Mouse (Mus musculus): ENCODE results near the gene Nktr. TPM values are rescaled to one million over a fixed set of nuclear protein-coding genes. Genes with fewer than 3 reads are reported as not detected.
A peak's percentile ranks its signal among the peaks of the same experiment; 100 is the strongest.

The Nktr gene
- polyA plus RNA-seq, 1 experiment from 2014 or later: 40.1 TPM

- no peaks in the 10 kb centered on the region for H3K27me3 ChIP-seq (replicated peaks)
- no peak overlapping the region for H3K4me2 ChIP-seq
- no peak for ATAC-seq (ENCODE audit: extremely low read depth, insufficient number of reproducible peaks, low FRiP score, low TSS enrichment)
- peaks cover 72% of the 10 kb centered on the region for H3K36me3 ChIP-seq
- no peak overlapping the region for H3K4me3 ChIP-seq
- no peak overlapping the region for H3K27ac ChIP-seq (replicated peaks)
- no peaks in the 10 kb centered on the region for H3K9me3 ChIP-seq
- no peak overlapping the region for H3K9ac ChIP-seq
- H3K4me1 ChIP-seq: peaks cover 22% of the 10 kb centered on the region
- 84% methylated on average over 3 of the region's 3 CpGs for WGBS
Observed at GRCm38 (mm10) chr9:121754624-121755023, 35.7 kb downstream of the Nktr start.

- Histone ChIP-seq H3K4me1 (peaks cover 37% of the 10 kb centered on the region), H3K9me3 (no peaks in the 10 kb centered on the region), H3K27ac (replicated peaks) (no peak overlapping the region), H3K27me3 (replicated peaks) (no peaks in the 10 kb centered on the region), H3K36me3 (peaks cover 52% of the 10 kb centered on the region), H3K4me3 (no peak overlapping the region), H3K4me2 (no peak overlapping the region), H3K9ac (no peak overlapping the region)
- WGBS: 83% methylated on average over 3 of the region's 3 CpGs
- no peak for ATAC-seq (ENCODE audit: extremely low read depth, insufficient number of reproducible peaks, low FRiP score, low TSS enrichment)
Observed at GRCm38 (mm10) chr9:121756785-121757184, 37.8 kb downstream of the Nktr start.

- Histone ChIP-seq H3K4me3 (no peak overlapping the region), H3K4me2 (no peak overlapping the region), H3K4me1 (peaks cover 43% of the 10 kb centered on the region), H3K9ac (no peak overlapping the region), H3K27ac (replicated peaks) (no peak overlapping the region), H3K9me3 (no peaks in the 10 kb centered on the region), H3K27me3 (replicated peaks) (no peaks in the 10 kb centered on the region), H3K36me3 (peaks cover 50% of the 10 kb centered on the region)
- ATAC-seq (ENCODE audit: extremely low read depth, insufficient number of reproducible peaks, low FRiP score, low TSS enrichment): no peak
- 66% methylated on average over 3 of the region's 3 CpGs for WGBS
Observed at GRCm38 (mm10) chr9:121757432-121757831, 38.5 kb downstream of the Nktr start.

- peaks cover 43% of the 10 kb centered on the region for H3K4me1 ChIP-seq
- H3K9ac ChIP-seq: peak overlapping the region; percentile 98
- H3K4me3 ChIP-seq: peak overlapping the region; percentile 89
- 51% methylated on average over 10 of the region's 10 CpGs for WGBS
- H3K9me3 ChIP-seq: no peaks in the 10 kb centered on the region
- ATAC-seq (ENCODE audit: extremely low read depth, insufficient number of reproducible peaks, low FRiP score, low TSS enrichment): no peak
- H3K36me3 ChIP-seq: peaks cover 51% of the 10 kb centered on the region
- peak overlapping the region; percentile 93 for H3K4me2 ChIP-seq
- peak overlapping the region; percentile 95 for H3K27ac ChIP-seq (replicated peaks)
- H3K27me3 ChIP-seq (replicated peaks): no peaks in the 10 kb centered on the region
Observed at GRCm38 (mm10) chr9:121757835-121758814, 39.2 kb downstream of the Nktr start.

- Histone ChIP-seq H3K27me3 (replicated peaks) (no peaks in the 10 kb centered on the region), H3K4me1 (peaks cover 43% of the 10 kb centered on the region), H3K9me3 (no peaks in the 10 kb centered on the region), H3K9ac (peak within 1 kb of the TSS; percentile 98), H3K4me2 (peak within 1 kb of the TSS; percentile 93), H3K36me3 (peaks cover 51% of the 10 kb centered on the region), H3K4me3 (peak within 1 kb of the TSS; percentile 89), H3K27ac (replicated peaks) (peak within 1 kb of the TSS; percentile 95)
- under 1% methylated on average over 90 of the region's 97 CpGs for WGBS
- ATAC-seq (ENCODE audit: extremely low read depth, insufficient number of reproducible peaks, low FRiP score, low TSS enrichment): peak; percentile 52
Observed at GRCm38 (mm10) chr9:121759091-121760081, 40.4 kb downstream of the Nktr start, which contains the start of gene Zfp651. Gene Zfp651 (plus strand): TSS chr9:121759330.

- Histone ChIP-seq H3K4me3 (peak overlapping the region; percentile 89), H3K27ac (replicated peaks) (peak overlapping the region; percentile 95), H3K27me3 (replicated peaks) (no peaks in the 10 kb centered on the region), H3K4me1 (peaks cover 43% of the 10 kb centered on the region), H3K36me3 (peaks cover 51% of the 10 kb centered on the region), H3K9me3 (no peaks in the 10 kb centered on the region), H3K4me2 (peak overlapping the region; percentile 93), H3K9ac (peak overlapping the region; percentile 98)
- ATAC-seq (ENCODE audit: extremely low read depth, insufficient number of reproducible peaks, low FRiP score, low TSS enrichment): peak; percentile 62
- WGBS: 1% methylated on average over 42 of the region's 43 CpGs
Observed at GRCm38 (mm10) chr9:121760271-121761090, 41.5 kb downstream of the Nktr start.

- Histone ChIP-seq H3K9me3 (no peaks in the 10 kb centered on the region), H3K4me1 (peaks cover 43% of the 10 kb centered on the region), H3K27ac (replicated peaks) (peak overlapping the region; percentile 95), H3K9ac (peak overlapping the region; percentile 98), H3K4me3 (peak overlapping the region; percentile 89), H3K27me3 (replicated peaks) (no peaks in the 10 kb centered on the region), H3K4me2 (peak overlapping the region; percentile 93), H3K36me3 (peaks cover 51% of the 10 kb centered on the region)
- no peak for ATAC-seq (ENCODE audit: extremely low read depth, insufficient number of reproducible peaks, low FRiP score, low TSS enrichment)
- 59% methylated on average over 10 of the region's 10 CpGs for WGBS
Observed at GRCm38 (mm10) chr9:121761091-121761665, 42.2 kb downstream of the Nktr start.

- WGBS: 65% methylated on average over 8 of the region's 8 CpGs
- H3K9me3 ChIP-seq: no peaks in the 10 kb centered on the region
- no peak overlapping the region for H3K4me3 ChIP-seq
- H3K27ac ChIP-seq (replicated peaks): no peak overlapping the region
- H3K9ac ChIP-seq: peak overlapping the region; percentile 98
- H3K27me3 ChIP-seq (replicated peaks): no peaks in the 10 kb centered on the region
- H3K4me2 ChIP-seq: no peak overlapping the region; the same call in 1 of the 2 replicates
- peaks cover 53% of the 10 kb centered on the region for H3K36me3 ChIP-seq
- H3K4me1 ChIP-seq: peaks cover 42% of the 10 kb centered on the region
- ATAC-seq (ENCODE audit: extremely low read depth, insufficient number of reproducible peaks, low FRiP score, low TSS enrichment): no peak
Observed at GRCm38 (mm10) chr9:121761787-121762186, 42.8 kb downstream of the Nktr start.

- WGBS: 77% methylated on average over 10 of the region's 10 CpGs
- peaks cover 39% of the 10 kb centered on the region for H3K4me1 ChIP-seq
- H3K36me3 ChIP-seq: peaks cover 54% of the 10 kb centered on the region
- no peaks in the 10 kb centered on the region for H3K9me3 ChIP-seq
- no peak for ATAC-seq (ENCODE audit: extremely low read depth, insufficient number of reproducible peaks, low FRiP score, low TSS enrichment)
- H3K27me3 ChIP-seq (replicated peaks): no peaks in the 10 kb centered on the region
- H3K4me2 ChIP-seq: no peak overlapping the region
- no peak overlapping the region for H3K27ac ChIP-seq (replicated peaks)
- no peak overlapping the region for H3K4me3 ChIP-seq
- peak overlapping the region; percentile 40 for H3K9ac ChIP-seq
Observed at GRCm38 (mm10) chr9:121762248-121762647, 43.3 kb downstream of the Nktr start.

GRCm38 (mm10) chr9:121762761-121763160 lies 43.8 kb downstream of the Nktr start:
- Histone ChIP-seq H3K4me1 (peaks cover 35% of the 10 kb centered on the region), H3K9ac (no peak overlapping the region), H3K4me3 (no peak overlapping the region), H3K4me2 (no peak overlapping the region), H3K9me3 (no peaks in the 10 kb centered on the region), H3K27me3 (replicated peaks) (no peaks in the 10 kb centered on the region), H3K36me3 (peaks cover 59% of the 10 kb centered on the region), H3K27ac (replicated peaks) (no peak overlapping the region)
- no peak for ATAC-seq (ENCODE audit: extremely low read depth, insufficient number of reproducible peaks, low FRiP score, low TSS enrichment)
- 83% methylated on average over 25 of the region's 25 CpGs for WGBS
